Mouse (Mus musculus) embryonic facial prominence, embryonic 13.5 days (tissue): ENCODE results near the gene Plxna1. TPM values are rescaled to one million over a fixed set of nuclear protein-coding genes. Genes with fewer than 3 reads are reported as not detected.

Source experiments
- ATAC-seq: fragments of 200-750 bp; cut with Nextera tagmentation; 2 replicates; pipeline ENCODE4 v1.8.0; 2017; ENCODE audit warnings: low read depth; ENCODE audit not compliant: insufficient number of reproducible peaks, insufficient read depth, low FRiP score, low TSS enrichment
- H3K27ac ChIP-seq: fragments of 300-500 bp; sonication (generic); 2 replicates; pipeline ENCODE4 v1.5.1; 2015; ENCODE audit warnings: moderate library complexity, mild to moderate bottlenecking, inconsistent platforms
- H3K27me3 ChIP-seq: fragments of 300-500 bp; sonication (generic); 2 replicates; pipeline ENCODE4 v1.6.1; 2015; ENCODE audit warnings: mild to moderate bottlenecking, inconsistent platforms
- H3K36me3 ChIP-seq: fragments of 300-500 bp; sonication (generic); 2 replicates; pipeline ENCODE4 v1.6.1; 2015; ENCODE audit warnings: mild to moderate bottlenecking, inconsistent platforms
- H3K4me1 ChIP-seq: fragments of 300-500 bp; sonication (generic); 2 replicates; pipeline ENCODE4 v1.6.1; 2015; ENCODE audit warnings: inconsistent platforms
- H3K4me2 ChIP-seq: fragments of 300-500 bp; sonication (generic); 2 replicates; pipeline ENCODE4 v1.6.1; 2015; ENCODE audit warnings: moderate library complexity, mild to moderate bottlenecking, inconsistent platforms
- H3K4me3 ChIP-seq: fragments of 300-500 bp; sonication (generic); 2 replicates; pipeline ENCODE4 v1.5.1; 2015; ENCODE audit warnings: mild to moderate bottlenecking, inconsistent platforms
- H3K9ac ChIP-seq: fragments of 300-500 bp; sonication (generic); 2 replicates; pipeline ENCODE4 v1.6.1; 2015; ENCODE audit warnings: mild to moderate bottlenecking, inconsistent platforms
- H3K9me3 ChIP-seq: fragments of 300-500 bp; sonication (generic); 2 replicates; pipeline ENCODE4 v1.6.1; 2016; ENCODE audit warnings: inconsistent platforms
- WGBS: fragments of 180-500 bp; shearing (Covaris S2); methylation state at CpG from one replicate; pipeline ENCODE4 v1.1.7; 2015; ENCODE audit warnings: mixed read lengths; 5-methylcytosine and 5-hydroxymethylcytosine counted together
- polyA plus RNA-seq: library from polyadenylated mRNA; unstranded; fragments of >200 nt; fragmentation: Nextera tagmentation; extraction: Ambion mirVana; gene quantifications from 2 replicates; pipeline ENCODE4 v1.2.1, GENCODE M21; 2015

Gene Plxna1
- polyA plus RNA-seq, 1 experiment from 2014 or later, result 31.8 TPM

DNA sequence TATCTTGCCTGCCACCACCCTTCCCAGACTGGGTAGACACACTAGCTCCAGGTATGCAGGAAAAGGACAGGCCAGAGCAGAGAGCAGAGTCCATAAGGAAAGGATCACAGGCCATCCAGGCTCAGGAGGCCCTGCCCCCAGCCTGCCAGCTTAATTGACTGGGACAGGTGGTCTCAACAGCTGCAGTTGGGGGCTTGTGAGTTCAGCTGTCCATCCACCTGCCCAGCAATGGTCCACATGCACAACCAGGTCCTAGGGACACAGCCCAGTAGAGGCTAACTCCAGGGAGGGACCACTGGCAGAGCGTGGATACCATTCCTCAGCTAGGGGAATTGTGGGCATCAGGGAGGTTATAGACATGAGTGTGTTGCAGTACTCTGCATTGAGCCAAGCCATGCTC is 16.6 kb downstream of the Plxna1 start:
- no peak overlapping the region for H3K4me3 ChIP-seq
- H3K27me3 ChIP-seq, result no peaks in the 10 kb centered on the region
- H3K9ac ChIP-seq, result no peak overlapping the region
- WGBS, result 92% methylated on average over 1 of the region's 1 CpGs
- H3K4me1 ChIP-seq, result peaks cover 36% of the 10 kb centered on the region
- H3K9me3 ChIP-seq, result no peaks in the 10 kb centered on the region
- H3K4me2 ChIP-seq, result no peak overlapping the region
- no peak for ATAC-seq
- peaks cover 76% of the 10 kb centered on the region for H3K36me3 ChIP-seq
- H3K27ac ChIP-seq, result peak overlapping the region; percentile 94

DNA sequence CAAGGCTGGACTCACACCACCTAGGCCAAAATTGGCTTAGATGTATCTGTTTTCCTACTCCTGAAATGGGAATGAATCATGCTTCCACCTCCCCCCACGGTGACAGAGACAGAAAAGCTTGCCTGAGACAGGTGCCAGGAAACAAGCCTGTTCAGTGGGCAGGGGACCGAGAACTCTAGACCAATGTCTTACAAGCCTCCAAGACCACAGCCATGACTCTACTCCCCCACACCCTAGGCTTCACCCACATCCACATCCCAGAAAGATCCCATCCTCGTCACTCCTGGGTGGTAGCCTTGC is 17.0 kb downstream of the Plxna1 start:
- Histone ChIP-seq H3K4me1 (peaks cover 31% of the 10 kb centered on the region), H3K27ac (peak overlapping the region; percentile 94)
- 53% methylated on average over 3 of the region's 3 CpGs for WGBS

DNA sequence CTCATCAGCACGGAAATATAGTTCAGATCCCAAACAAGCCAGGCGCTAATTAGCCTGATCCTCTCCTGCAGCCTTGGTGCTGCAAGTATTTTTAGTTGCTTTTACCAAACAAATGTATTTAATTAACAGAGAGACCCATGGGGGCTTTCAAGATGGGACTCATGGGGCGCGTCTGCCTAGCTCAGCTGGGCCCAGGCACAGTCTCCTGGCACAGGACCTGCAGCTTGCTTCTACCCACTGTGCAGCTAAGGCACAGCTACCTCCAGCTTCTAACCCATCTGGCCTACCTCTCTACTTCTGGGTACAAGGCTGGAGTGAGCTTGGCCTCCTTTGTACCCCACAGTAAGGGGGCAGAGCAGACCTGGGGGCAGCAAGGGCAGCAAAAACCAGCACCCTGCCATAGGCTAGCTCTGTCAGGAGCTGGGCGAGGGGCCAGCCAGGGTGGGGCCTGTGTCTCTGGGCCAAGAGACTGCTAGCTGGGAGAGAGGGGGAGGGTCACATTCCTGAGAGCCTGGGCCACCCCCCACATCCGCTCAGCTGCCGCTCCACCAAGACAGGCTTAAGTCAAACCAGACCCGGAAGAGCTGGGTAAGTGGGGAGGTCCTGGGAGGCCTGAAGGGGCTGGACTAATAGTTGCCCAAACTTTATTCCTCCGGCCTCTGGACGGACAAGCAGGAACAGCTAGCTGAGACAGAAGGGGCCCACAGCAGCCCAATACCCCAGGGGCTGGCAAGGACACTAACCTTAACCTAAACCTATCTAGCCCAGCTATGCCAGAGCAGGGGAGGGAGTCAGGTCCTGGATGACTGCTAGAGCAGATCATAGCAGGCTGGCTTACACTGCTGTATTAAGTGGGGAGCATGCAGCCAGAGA is 17.6 kb downstream of the Plxna1 start:
- Histone ChIP-seq H3K4me3 (no peak overlapping the region), H3K9me3 (no peaks in the 10 kb centered on the region), H3K27ac (peak overlapping the region; percentile 94), H3K36me3 (peaks cover 77% of the 10 kb centered on the region), H3K27me3 (no peaks in the 10 kb centered on the region), H3K4me1 (peaks cover 29% of the 10 kb centered on the region), H3K4me2 (peak overlapping the region; percentile 41), H3K9ac (0 out of 2 replicates have a peak overlapping the region, but pooled peaks have one; percentile 44)
- WGBS, result 15% methylated on average over 10 of the region's 10 CpGs
- ATAC-seq, result peak; percentile 82

More for the DNA sequence above, 17.0 kb downstream of the Plxna1 start:
- H3K4me2 ChIP-seq, result peak overlapping the region; percentile 41
- H3K4me3 ChIP-seq, result no peak overlapping the region
- no peaks in the 10 kb centered on the region for H3K9me3 ChIP-seq
- ATAC-seq, result no peak
- H3K9ac ChIP-seq, result 0 out of 2 replicates have a peak overlapping the region, but pooled peaks have one; percentile 44
- H3K27me3 ChIP-seq, result no peaks in the 10 kb centered on the region
- peaks cover 77% of the 10 kb centered on the region for H3K36me3 ChIP-seq

DNA sequence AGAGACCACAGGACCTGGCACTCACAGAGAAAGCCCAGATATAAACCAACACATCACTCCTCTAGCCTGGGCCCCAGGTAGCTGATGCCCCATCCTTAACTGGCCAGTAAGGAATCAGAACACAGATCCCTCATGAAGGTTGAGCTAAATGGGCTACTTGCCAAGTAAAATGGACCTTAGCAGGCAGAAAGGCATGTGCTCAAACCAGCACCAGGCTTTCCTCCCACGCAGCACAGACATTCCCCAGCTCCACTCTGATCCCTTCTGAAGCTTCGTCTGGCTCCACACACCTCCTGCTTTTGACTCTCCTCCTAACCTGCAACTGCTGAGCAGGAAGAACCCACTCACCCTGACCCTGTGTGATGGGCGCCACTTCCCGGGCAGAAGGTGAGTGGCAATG is 20.4 kb downstream of the Plxna1 start:
- H3K9ac ChIP-seq, result no peak overlapping the region
- no peak for ATAC-seq
- no peak overlapping the region for H3K4me2 ChIP-seq
- H3K4me1 ChIP-seq, result peaks cover 26% of the 10 kb centered on the region
- no peak overlapping the region for H3K27ac ChIP-seq
- no peaks in the 10 kb centered on the region for H3K27me3 ChIP-seq
- no peaks in the 10 kb centered on the region for H3K9me3 ChIP-seq
- 84% methylated on average over 4 of the region's 4 CpGs for WGBS
- no peak overlapping the region for H3K4me3 ChIP-seq
- peaks cover 77% of the 10 kb centered on the region for H3K36me3 ChIP-seq

DNA sequence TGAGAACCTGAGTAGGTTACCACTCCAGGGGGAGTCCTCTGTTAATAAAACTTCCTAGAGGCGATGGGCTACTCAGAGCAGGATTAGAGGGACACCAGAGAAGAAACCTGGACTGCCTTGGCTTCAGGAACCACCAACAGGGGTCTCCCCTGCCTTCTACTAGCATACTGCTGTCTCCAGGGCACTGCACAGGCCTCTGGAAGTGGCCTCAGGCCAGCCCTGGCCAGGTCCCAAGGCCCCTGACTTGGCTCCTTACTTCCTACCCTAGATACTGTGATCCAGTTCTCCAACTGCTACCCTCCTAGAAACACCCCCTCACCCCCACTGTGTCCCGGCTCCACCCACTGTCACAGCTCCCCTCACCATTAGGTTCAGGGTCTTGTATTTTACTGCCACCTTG is 23.0 kb downstream of the Plxna1 start:
- Histone ChIP-seq H3K27ac (no peak overlapping the region), H3K9me3 (no peaks in the 10 kb centered on the region), H3K36me3 (peaks cover 94% of the 10 kb centered on the region), H3K4me2 (no peak overlapping the region), H3K4me1 (peaks cover 7% of the 10 kb centered on the region), H3K4me3 (no peak overlapping the region), H3K9ac (no peak overlapping the region), H3K27me3 (no peaks in the 10 kb centered on the region)
- ATAC-seq, result no peak
- WGBS, result 85% methylated on average over 2 of the region's 2 CpGs

DNA sequence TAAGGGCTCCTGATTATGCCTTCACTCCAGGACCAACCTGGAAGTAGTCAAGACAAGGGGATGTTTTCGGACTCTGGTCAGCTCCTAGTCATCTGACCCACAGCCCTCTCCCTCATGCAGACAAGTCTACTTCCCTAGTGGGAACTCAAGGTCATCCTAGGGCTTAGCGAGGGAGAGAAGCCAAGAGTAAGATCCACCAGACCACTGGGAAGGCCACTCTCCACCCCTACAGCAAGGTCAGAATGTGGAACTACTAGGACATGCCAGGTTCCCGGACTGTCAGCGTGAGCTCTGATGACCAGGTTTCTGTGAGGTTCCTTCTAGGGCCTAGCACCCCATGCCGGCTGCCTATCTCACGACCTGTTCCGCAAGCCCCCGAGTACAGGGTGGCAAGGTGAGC is 23.7 kb downstream of the Plxna1 start:
- Histone ChIP-seq H3K4me2 (no peak overlapping the region), H3K9ac (no peak overlapping the region), H3K36me3 (peaks cover 99% of the 10 kb centered on the region), H3K27me3 (no peaks in the 10 kb centered on the region), H3K9me3 (no peaks in the 10 kb centered on the region), H3K27ac (no peak overlapping the region), H3K4me3 (no peak overlapping the region), H3K4me1 (peaks cover under 1% of the 10 kb centered on the region; the same call in 1 of the 2 replicates)
- whole genome bisulfite sequencing, result 93% methylated on average over 8 of the region's 8 CpGs
- no peak for ATAC-seq

DNA sequence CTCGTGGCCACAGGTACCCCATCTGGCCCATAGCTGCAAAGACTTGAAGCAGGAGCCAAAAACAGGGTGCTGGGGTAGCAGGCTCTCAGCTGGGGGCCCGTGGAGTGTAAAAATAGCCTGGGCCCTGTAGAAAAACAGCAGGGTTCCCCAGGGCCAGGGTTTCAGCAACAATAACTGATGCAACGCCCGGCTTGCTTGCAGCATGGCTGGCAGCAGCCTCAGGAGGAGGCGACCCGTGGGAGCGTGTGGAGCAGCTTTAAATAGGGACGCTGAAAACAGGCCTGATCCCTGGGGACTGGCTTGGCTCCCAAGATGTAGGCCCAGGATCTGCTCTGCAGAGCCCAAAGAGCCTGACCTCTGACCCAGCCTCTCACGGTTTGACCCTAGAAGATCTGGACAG is 24.8 kb downstream of the Plxna1 start:
- WGBS, result 89% methylated on average over 9 of the region's 9 CpGs
- Histone ChIP-seq H3K4me3 (no peak overlapping the region), H3K4me2 (no peak overlapping the region), H3K36me3 (peaks cover 99% of the 10 kb centered on the region), H3K27ac (no peak overlapping the region), H3K9ac (no peak overlapping the region), H3K27me3 (no peaks in the 10 kb centered on the region), H3K4me1 (no peaks in the 10 kb centered on the region), H3K9me3 (no peaks in the 10 kb centered on the region)
- no peak for ATAC-seq

DNA sequence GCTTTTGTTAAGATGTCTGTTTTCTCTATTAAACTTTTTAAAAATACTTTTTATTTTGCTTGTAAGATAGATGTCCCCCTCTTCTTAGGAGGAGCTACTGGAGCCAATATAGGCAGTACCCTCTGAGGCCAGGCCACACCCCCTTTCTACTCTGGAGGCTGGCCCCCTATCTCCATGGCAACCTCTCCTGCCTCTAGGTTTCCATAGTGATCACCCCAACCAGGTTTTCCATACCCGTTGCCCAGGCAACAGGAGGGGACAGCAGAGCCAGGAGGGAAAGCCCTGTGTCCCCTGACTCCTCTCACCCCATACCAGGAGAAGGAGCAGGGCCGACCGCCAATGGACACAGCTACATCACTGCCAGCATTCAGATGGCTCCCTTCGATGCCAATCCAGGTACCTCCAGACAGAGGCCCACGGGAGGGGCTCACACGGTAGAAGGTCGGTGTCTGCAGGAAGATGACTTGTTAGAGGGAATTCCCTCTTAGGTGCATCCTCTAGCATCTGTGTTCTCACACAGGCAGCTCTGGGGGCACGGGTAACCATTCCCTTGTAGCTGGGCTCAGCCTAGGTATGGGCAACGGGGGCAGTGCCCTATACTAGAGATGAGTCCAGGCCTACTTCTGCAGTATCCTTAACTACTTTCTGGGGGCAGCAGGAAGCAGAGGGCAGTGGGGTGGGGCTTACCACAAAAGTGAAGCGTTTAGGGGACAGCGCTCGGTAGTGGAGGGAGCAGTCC is 28.3 kb downstream of the Plxna1 start:
- H3K27ac ChIP-seq, result no peak overlapping the region
- no peaks in the 10 kb centered on the region for H3K27me3 ChIP-seq
- H3K4me2 ChIP-seq, result no peak overlapping the region
- ATAC-seq, result no peak
- H3K9me3 ChIP-seq, result no peaks in the 10 kb centered on the region
- H3K4me1 ChIP-seq, result no peaks in the 10 kb centered on the region
- H3K9ac ChIP-seq, result no peak overlapping the region
- peaks cover 99% of the 10 kb centered on the region for H3K36me3 ChIP-seq
- no peak overlapping the region for H3K4me3 ChIP-seq
- 81% methylated on average over 12 of the region's 12 CpGs for WGBS

DNA sequence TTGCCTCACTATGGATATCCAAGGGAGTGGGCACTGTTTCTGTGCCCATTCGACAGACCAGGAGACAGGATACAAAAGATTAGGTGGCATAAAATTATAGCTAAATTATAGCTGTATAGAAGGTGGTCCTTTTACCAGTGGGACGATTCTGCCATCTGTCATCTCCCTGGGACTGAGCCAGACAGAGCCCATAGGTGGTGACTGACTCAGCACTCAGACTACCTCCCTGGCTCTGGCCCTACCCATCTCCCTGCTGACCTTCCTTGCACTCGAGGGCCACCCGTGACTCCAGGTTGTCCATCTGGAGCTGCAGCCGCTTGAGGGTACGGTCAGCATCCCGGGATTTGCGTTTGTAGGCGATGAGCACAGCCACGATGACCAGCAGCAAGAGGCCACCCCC is 31.5 kb downstream of the Plxna1 start:
- Histone ChIP-seq H3K9ac (no peak overlapping the region), H3K27me3 (no peaks in the 10 kb centered on the region), H3K36me3 (peaks cover 94% of the 10 kb centered on the region), H3K4me2 (no peak overlapping the region), H3K4me3 (no peak overlapping the region), H3K9me3 (no peaks in the 10 kb centered on the region), H3K4me1 (no peaks in the 10 kb centered on the region), H3K27ac (no peak overlapping the region)
- WGBS, result 93% methylated on average over 10 of the region's 10 CpGs
- ATAC-seq, result no peak

DNA sequence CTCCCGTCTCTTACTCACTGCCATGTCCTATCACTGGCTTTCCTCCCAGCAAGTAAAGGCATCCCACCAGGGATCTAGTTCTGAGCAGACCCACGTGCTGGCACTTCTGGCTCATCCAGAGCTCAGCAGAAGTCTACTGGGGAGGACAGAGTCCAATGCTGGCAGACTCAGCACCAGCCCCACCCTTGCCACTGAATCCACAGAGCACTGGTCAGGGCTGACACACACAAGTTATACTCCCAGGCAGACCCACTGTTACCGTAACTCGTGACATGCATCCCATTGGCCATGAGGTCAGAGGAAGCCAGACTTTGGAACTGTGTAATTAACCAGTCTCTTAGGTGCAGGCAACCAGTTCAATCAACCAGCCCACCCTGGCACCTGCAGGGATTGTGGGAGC is 33.8 kb downstream of the Plxna1 start:
- Histone ChIP-seq H3K9me3 (no peaks in the 10 kb centered on the region), H3K4me3 (no peak overlapping the region), H3K27me3 (no peaks in the 10 kb centered on the region), H3K36me3 (peaks cover 93% of the 10 kb centered on the region), H3K4me1 (no peaks in the 10 kb centered on the region), H3K27ac (no peak overlapping the region), H3K4me2 (no peak overlapping the region), H3K9ac (no peak overlapping the region)
- WGBS, result 86% methylated on average over 4 of the region's 4 CpGs
- no peak for ATAC-seq

DNA sequence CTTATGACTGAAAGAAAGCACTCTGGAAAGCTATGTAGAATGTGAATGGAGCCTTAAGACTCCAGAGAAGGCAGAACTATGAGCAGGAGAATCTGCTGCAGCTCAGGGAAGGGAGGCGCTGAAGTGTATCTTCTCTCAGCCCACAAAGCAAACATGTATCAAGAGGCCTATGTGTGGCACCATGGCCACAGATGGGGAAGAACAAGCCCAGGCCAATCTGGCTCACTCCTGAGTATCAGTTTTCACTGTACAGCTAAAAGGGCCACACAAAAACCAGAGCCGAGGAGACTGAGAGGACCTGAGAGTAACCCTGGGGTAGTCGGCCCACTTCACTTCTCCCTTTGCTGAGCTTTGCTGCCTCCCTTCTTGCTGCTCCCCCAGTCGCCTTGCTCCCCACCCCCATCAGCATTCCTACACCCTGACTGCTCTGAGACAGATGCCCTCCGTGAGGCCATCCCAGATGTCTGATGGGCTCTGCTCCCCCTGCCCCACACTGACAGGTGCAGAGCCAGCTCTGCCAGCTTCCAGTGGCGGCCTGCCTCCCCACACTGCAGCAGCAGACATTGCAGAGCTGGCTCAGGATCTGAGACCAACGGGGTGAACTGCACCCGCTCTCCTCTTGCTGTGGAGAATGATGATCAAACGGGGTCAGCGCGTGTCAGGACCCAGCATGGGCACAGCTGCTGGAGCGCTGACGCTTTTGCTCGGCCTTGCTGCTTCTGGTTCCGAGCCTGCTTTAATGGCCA is 34.5 kb downstream of the Plxna1 start:
- Histone ChIP-seq H3K27ac (no peak overlapping the region), H3K36me3 (peaks cover 93% of the 10 kb centered on the region)
- ATAC-seq, result no peak; the same call in 1 of the 2 replicates

More for the DNA sequence above, 34.5 kb downstream of the Plxna1 start:
- H3K27me3 ChIP-seq, result no peaks in the 10 kb centered on the region
- H3K4me3 ChIP-seq, result no peak overlapping the region
- H3K4me2 ChIP-seq, result no peak overlapping the region
- WGBS, result 75% methylated on average over 15 of the region's 15 CpGs
- no peaks in the 10 kb centered on the region for H3K9me3 ChIP-seq
- no peaks in the 10 kb centered on the region for H3K4me1 ChIP-seq
- H3K9ac ChIP-seq, result no peak overlapping the region
